Comparison of ENCODE assay signal across 6 mouse cellular contexts in the genomic region with DNA sequence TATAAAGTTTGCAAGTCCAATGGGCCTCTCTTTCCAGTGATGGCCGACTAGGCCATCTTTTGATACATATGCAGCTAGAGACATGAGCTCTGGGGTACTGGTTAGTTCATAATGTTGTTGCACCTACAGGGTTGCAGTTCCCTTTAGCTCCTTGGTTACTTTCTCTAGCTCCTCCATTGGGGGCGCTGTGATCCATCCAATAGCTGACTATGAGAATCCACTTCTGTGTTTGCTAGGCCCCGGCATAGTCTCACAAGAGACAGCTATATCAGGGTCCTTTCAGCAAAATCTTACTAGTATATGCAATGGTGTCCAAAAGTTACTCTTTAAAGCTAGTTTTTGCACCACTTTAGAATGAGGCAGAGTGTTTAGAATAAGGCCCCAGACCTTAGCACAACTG. TPM values are rescaled to one million over a fixed set of nuclear protein-coding genes. Genes with fewer than 3 reads are reported as not detected.
DNase-seq lines count a peak whose midpoint lies in the region; ATAC-seq and TF ChIP-seq lines count a peak whose summit lies in the region.
"Not testable (repeated sequence)": the region's sequence is repeated elsewhere in the genome, so short reads cannot be mapped to it uniquely, and the experiment has no call there.

No protein-coding gene starts in this region.

- not testable (repeated sequence) for H3K4me2 ChIP-seq in heart, postnatal 0 days (ENCODE audit: low read depth, low read length); kidney, postnatal 0 days (ENCODE audit: low read length); liver, postnatal 0 days (ENCODE audit: low read depth, low read length); midbrain, postnatal 0 days (ENCODE audit: low read depth, low read length, poor library complexity, severe bottlenecking)

- peaks cover 27% of the 10 kb centered on the region for H3K4me1 ChIP-seq in heart, postnatal 0 days (ENCODE audit: control insufficient read depth, insufficient read depth)
- H3K4me1 ChIP-seq in kidney, postnatal 0 days (replicated peaks; ENCODE audit: insufficient read depth, low read length); midbrain, postnatal 0 days (ENCODE audit: insufficient read depth, low read length): not testable (repeated sequence)
- peaks cover 30% of the 10 kb centered on the region for H3K4me1 ChIP-seq in liver, postnatal 0 days (ENCODE audit: insufficient read depth)

- H3K27ac ChIP-seq in gastrocnemius, adult 2 months; heart, postnatal 0 days (ENCODE audit: low read depth); kidney, postnatal 0 days; liver, postnatal 0 days (ENCODE audit: low read depth); midbrain, postnatal 0 days (ENCODE audit: low read depth, low read length): not testable (repeated sequence)

- whole genome bisulfite sequencing in heart, postnatal 0 days = 40% methylated on average over 2 of the region's 3 CpGs
- 36% methylated on average over 2 of the region's 3 CpGs for WGBS in kidney, postnatal 0 days
- WGBS in liver, postnatal 0 days (ENCODE audit: insufficient replicate concordance) = 26% methylated on average over 2 of the region's 3 CpGs
- 34% methylated on average over 2 of the region's 3 CpGs for WGBS in midbrain, postnatal 0 days

- intact Hi-C loops in gastrocnemius, adult 2 months (cut with DNase I) = not testable (repeated sequence)

- DNase-seq in B cell, adult 2 months = peak; percentile 37 to 40
- DNase-seq in gastrocnemius, adult 2 months; heart, postnatal 0 days (ENCODE audit: low spot score); kidney, postnatal 0 days (ENCODE audit: low spot score); liver, postnatal 0 days; midbrain, postnatal 0 days (ENCODE audit: low spot score): not testable (repeated sequence)

- ATAC-seq in heart, postnatal 0 days (ENCODE audit: insufficient read depth, low read depth); kidney, postnatal 0 days (replicated peaks; ENCODE audit: low FRiP score, low read depth); liver, postnatal 0 days; midbrain, postnatal 0 days (ENCODE audit: low FRiP score): not testable (repeated sequence)

- H3K9ac ChIP-seq in heart, postnatal 0 days (replicated peaks; ENCODE audit: low read depth, low read length); kidney, postnatal 0 days (ENCODE audit: low read depth, low read length); liver, postnatal 0 days (replicated peaks); midbrain, postnatal 0 days (replicated peaks; ENCODE audit: low read length, poor library complexity, severe bottlenecking): not testable (repeated sequence)

- H3K4me3 ChIP-seq in gastrocnemius, adult 2 months; heart, postnatal 0 days (ENCODE audit: low read depth, low read length); kidney, postnatal 0 days (replicated peaks; ENCODE audit: low read depth, low read length); liver, postnatal 0 days (ENCODE audit: low read depth, low read length); midbrain, postnatal 0 days (ENCODE audit: low read depth, low read length): not testable (repeated sequence)

- TF ChIP-seq CTCF in gastrocnemius, adult 2 months (IDR thresholded peaks at IDR 0.05) = peak; percentile 22
- peak; percentile 21; the same call in 1 of the 2 replicates for TF ChIP-seq CTCF in heart, postnatal 0 days (IDR thresholded peaks at IDR 0.05; ENCODE audit: low read depth)
- TF ChIP-seq CTCF in kidney, postnatal 0 days (IDR thresholded peaks at IDR 0.05; ENCODE audit: low read depth) = peak; percentile 39; the same call in 1 of the 2 replicates
- peak; percentile 58 for TF ChIP-seq CTCF in liver, postnatal 0 days (IDR thresholded peaks at IDR 0.05; ENCODE audit: low read depth)
- peak; percentile 34 for TF ChIP-seq CTCF in midbrain, postnatal 0 days (IDR thresholded peaks at IDR 0.05)

- not testable (repeated sequence) for H3K9me3 ChIP-seq in heart, postnatal 0 days (replicated peaks; ENCODE audit: control insufficient read depth, low read length); kidney, postnatal 0 days (replicated peaks; ENCODE audit: low read length); liver, postnatal 0 days (ENCODE audit: low read length); midbrain, postnatal 0 days (ENCODE audit: low read length)

- not testable (repeated sequence) for H3K36me3 ChIP-seq in heart, postnatal 0 days (replicated peaks; ENCODE audit: control insufficient read depth, insufficient read depth, low read length); kidney, postnatal 0 days (ENCODE audit: insufficient read depth, low read length); liver, postnatal 0 days (replicated peaks; ENCODE audit: insufficient read depth, low read length); midbrain, postnatal 0 days (ENCODE audit: insufficient read depth, low read length)

- TF ChIP-seq EP300 in heart, postnatal 0 days (IDR thresholded peaks at IDR 0.05; ENCODE audit: low read depth); liver, postnatal 0 days (IDR thresholded peaks at IDR 0.05; ENCODE audit: low read depth): not testable (repeated sequence)

- H3K27me3 ChIP-seq in heart, postnatal 0 days (ENCODE audit: control insufficient read depth, insufficient read depth, low read length); kidney, postnatal 0 days (ENCODE audit: insufficient read depth, low read length); liver, postnatal 0 days (ENCODE audit: insufficient read depth, low read length); midbrain, postnatal 0 days (ENCODE audit: insufficient read depth, low read length): not testable (repeated sequence)

RNA-seq across cellular contexts. Expression of a gene that starts 1.5 kb away (rescaled TPM):
- 1 to 10 TPM in 1 of 2 experiments, under 1 TPM in 1; 0.75 to 1.4 TPM for total RNA-seq in gastrocnemius, adult 2 months (2021)
- 17.0 and 33.4 TPM in 2 replicates for total RNA-seq in heart, postnatal 0 days (2014; rRNA removed; ENCODE audit: low replicate concordance)
- polyA plus RNA-seq in heart, postnatal 0 days (2015; fragmentation: Nextera tagmentation; extraction: Ambion mirVana) = 14.7 and 15.6 TPM in 2 replicates
- polyA plus RNA-seq in kidney, postnatal 0 days (2015; fragmentation: Nextera tagmentation; extraction: Ambion mirVana) = 36.7 and 41.9 TPM in 2 replicates
- polyA plus RNA-seq in liver, postnatal 0 days (2015; fragmentation: Nextera tagmentation; extraction: Ambion mirVana) = 21.5 and 23.4 TPM in 2 replicates
- 4.0 and 6.6 TPM in 2 replicates for total RNA-seq in midbrain, postnatal 0 days (2014; rRNA removed)
- 6.3 and 6.7 TPM in 2 replicates for polyA plus RNA-seq in midbrain, postnatal 0 days (2015; fragmentation: Nextera tagmentation; extraction: Ambion mirVana)

RNA-seq across cellular contexts. Expression of a gene that starts 8.0 kb away (rescaled TPM):
- total RNA-seq in gastrocnemius, adult 2 months (2021) = 1 to 10 TPM; 5.0 to 6.8 TPM
- 9.4 and 13.6 TPM in 2 replicates for total RNA-seq in heart, postnatal 0 days (2014; rRNA removed; ENCODE audit: low replicate concordance)
- polyA plus RNA-seq in heart, postnatal 0 days (2015; fragmentation: Nextera tagmentation; extraction: Ambion mirVana) = 9.8 and 10.2 TPM in 2 replicates
- polyA plus RNA-seq in kidney, postnatal 0 days (2015; fragmentation: Nextera tagmentation; extraction: Ambion mirVana) = 26.3 and 29.0 TPM in 2 replicates
- polyA plus RNA-seq in liver, postnatal 0 days (2015; fragmentation: Nextera tagmentation; extraction: Ambion mirVana) = 15.9 and 17.8 TPM in 2 replicates
- total RNA-seq in midbrain, postnatal 0 days (2014; rRNA removed) = 9.6 and 11.2 TPM in 2 replicates
- polyA plus RNA-seq in midbrain, postnatal 0 days (2015; fragmentation: Nextera tagmentation; extraction: Ambion mirVana) = 7.0 and 7.6 TPM in 2 replicates
